Comparison of ENCODE assay signal across 21 mouse cellular contexts in the genomic region with DNA sequence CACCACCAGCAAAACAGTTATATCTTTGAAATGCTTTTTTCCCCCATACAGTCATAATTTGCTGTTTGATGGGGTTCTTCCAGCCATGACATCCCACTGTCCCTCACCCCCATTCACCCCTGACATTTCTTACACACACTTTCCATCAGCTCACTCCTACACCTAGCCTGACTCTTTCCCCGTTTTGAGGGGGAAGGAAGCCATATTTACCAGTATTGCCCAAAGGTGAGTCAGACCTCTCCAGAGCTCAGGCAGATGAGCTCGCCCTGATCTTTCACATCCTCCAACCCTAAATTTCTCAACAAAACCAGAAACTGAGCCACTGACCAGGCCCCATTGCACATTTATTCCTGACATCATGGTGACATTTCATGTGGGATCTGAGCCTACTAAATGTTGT. TPM values are rescaled to one million over a fixed set of nuclear protein-coding genes. Genes with fewer than 3 reads are reported as not detected.
DNase-seq lines count a peak whose midpoint lies in the region; ATAC-seq lines count a peak whose summit lies in the region.
"Had no signal": no experiment of that assay in that cellular context is flagged by ENCODE, and none has a peak within 500 bp of the region (broad histone marks: within the 10 kb centered on the region; RNA-seq: fewer than 3 reads in every experiment).

No protein-coding gene starts in this region.

- peak; percentile 34 for ATAC-seq in granulocyte monocyte progenitor cell, adult 5-6 weeks (replicated peaks; ENCODE audit: poor library complexity, severe bottlenecking)
- peak; percentile 77 for ATAC-seq in megakaryocyte, adult 5-6 weeks (ENCODE audit: poor library complexity, severe bottlenecking)
- ATAC-seq: forebrain, embryonic 13.5 days; forebrain, embryonic 16.5 days; intestine, embryonic 16.5 days had no signal

- no peak overlapping the region for H3K27ac ChIP-seq in limb, embryonic 10.5 days
- H3K27ac ChIP-seq: forebrain, embryonic 10.5 days; forebrain, embryonic 13.5 days; heart, embryonic 13.5 days; hindbrain, embryonic 14.5 days had no signal

- peak; percentile 38 for DNase-seq in CD4-positive, CD25-positive, alpha-beta regulatory T cell, adult 2 months (ENCODE audit: low read depth, low spot score)
- no peak for DNase-seq in limb, embryonic 10.5 days (ENCODE audit: low spot score)
- no peak for DNase-seq in lung, postnatal 14 days
- DNase-seq in cerebellum, postnatal 10 days: no peak
- DNase-seq: adrenal gland, postnatal 10 days; cerebellum, adult 11-12 months; cerebellum, adult 8-10 months; cerebellum, postnatal 14 days; gastrocnemius, postnatal 14 days; heart, adult 18-20 months; heart, postnatal 14 days; heart, postnatal 4 days; kidney, adult 18-20 months had no signal

- no peaks in the 10 kb centered on the region for H3K27me3 ChIP-seq in limb, embryonic 10.5 days (ENCODE audit: low read depth, poor library complexity, severe bottlenecking)
- H3K27me3 ChIP-seq: forebrain, embryonic 13.5 days; heart, embryonic 13.5 days had no signal

- WGBS in limb, embryonic 10.5 days: 85% methylated on average over 2 of the region's 2 CpGs

- H3K9me3 ChIP-seq in limb, embryonic 10.5 days (replicated peaks): no peaks in the 10 kb centered on the region

- H3K4me1 ChIP-seq in limb, embryonic 10.5 days: no peaks in the 10 kb centered on the region
- H3K4me1 ChIP-seq: heart, embryonic 13.5 days had no signal

- H3K4me3 ChIP-seq in limb, embryonic 10.5 days: no peak overlapping the region
- H3K4me3 ChIP-seq: forebrain, embryonic 10.5 days; forebrain, embryonic 13.5 days; heart, embryonic 13.5 days had no signal

- no peaks in the 10 kb centered on the region for H3K36me3 ChIP-seq in limb, embryonic 10.5 days
- H3K36me3 ChIP-seq: forebrain, embryonic 10.5 days; heart, embryonic 13.5 days had no signal

RNA-seq across cellular contexts. Expression of a gene that starts 36.2 kb away (rescaled TPM):
- total RNA-seq in granulocyte monocyte progenitor cell, adult 5-6 weeks (2014; fragmentation: Nextera tagmentation): 0.23 and 1.6 TPM in 2 replicates
- total RNA-seq in granulocyte monocyte progenitor cell, adult 5-6 weeks (2017): 0.47 TPM in 1 of 2 replicates, not detected in the other
- total RNA-seq in megakaryocyte, adult 5-6 weeks (2015): 0.11 and 1.1 TPM in 2 replicates
- total RNA-seq in megakaryocyte, adult 5-6 weeks (2017): 0.49 and 0.77 TPM in 2 replicates
- polyA plus RNA-seq in limb, embryonic 10.5 days (2016; fragmentation: Nextera tagmentation; extraction: Ambion mirVana): 0.23 and 0.30 TPM in 2 replicates
